18 mouse cellular contexts compared by ENCODE assay signal in genomic region chrX:155306390-155306789, GRCm38 (mm10). TPM values are rescaled to one million over a fixed set of nuclear protein-coding genes. Genes with fewer than 3 reads are reported as not detected.
DNase-seq lines count a peak whose midpoint lies in the region; ATAC-seq and TF ChIP-seq lines count a peak whose summit lies in the region.
"Had no signal": no experiment of that assay in that cellular context is flagged by ENCODE, and none has a peak within 500 bp of the region (broad histone marks: within the 10 kb centered on the region; RNA-seq: fewer than 3 reads in every experiment).

No protein-coding gene starts in this region.

- peak; percentile 3 for DNase-seq in kidney, adult 9 months
- DNase-seq in thymus, postnatal 14 days = peak; percentile 7
- no peak for DNase-seq in thymus, postnatal 25 days
- peak; percentile 12 for DNase-seq in ZHBTc4 (ENCODE audit: low read depth, low spot score)
- no peak for DNase-seq in stomach, postnatal 0 days (ENCODE audit: low spot score)
- DNase-seq in spleen, postnatal 4 days (ENCODE audit: low spot score in 2 of 2) = no peak
- no peak for DNase-seq in left cerebral cortex, adult 11 months (ENCODE audit: low spot score)
- DNase-seq: adrenal gland, postnatal 25 days; cerebellum, postnatal 14 days; heart, postnatal 36 days; kidney, postnatal 4 days; lung, postnatal 14 days had no signal

- no peaks in the 10 kb centered on the region for H3K27me3 ChIP-seq in kidney, embryonic 14.5 days (ENCODE audit: control insufficient read depth, insufficient read depth, low read length)
- H3K27me3 ChIP-seq in stomach, postnatal 0 days (ENCODE audit: control insufficient read depth, insufficient read depth, low read length) = no peaks in the 10 kb centered on the region
- H3K27me3 ChIP-seq: embryonic facial prominence, embryonic 12.5 days; neural tube, embryonic 13.5 days had no signal

- no peaks in the 10 kb centered on the region for H3K36me3 ChIP-seq in kidney, embryonic 14.5 days (ENCODE audit: control insufficient read depth, insufficient read depth, low read length)
- H3K36me3 ChIP-seq in stomach, postnatal 0 days (ENCODE audit: control insufficient read depth, insufficient read depth, low read length) = no peaks in the 10 kb centered on the region
- H3K36me3 ChIP-seq: embryonic facial prominence, embryonic 12.5 days; heart, embryonic 10.5 days; neural tube, embryonic 13.5 days had no signal

- no peak overlapping the region for H3K27ac ChIP-seq in kidney, embryonic 14.5 days (ENCODE audit: low read depth, low read length)
- H3K27ac ChIP-seq in stomach, postnatal 0 days (replicated peaks) = no peak overlapping the region
- H3K27ac ChIP-seq: embryonic facial prominence, embryonic 12.5 days; heart, embryonic 10.5 days; neural tube, embryonic 13.5 days had no signal

- no peak for ATAC-seq in kidney, embryonic 14.5 days (ENCODE audit: low FRiP score, low TSS enrichment)
- no peak for ATAC-seq in stomach, postnatal 0 days (ENCODE audit: low FRiP score, low TSS enrichment)
- ATAC-seq: inflammation-experienced regulatory T-cells, adult 6 months; midbrain, embryonic 16.5 days had no signal

- H3K9ac ChIP-seq in kidney, embryonic 14.5 days (ENCODE audit: low read depth, low read length) = no peak overlapping the region
- no peak overlapping the region for H3K9ac ChIP-seq in stomach, postnatal 0 days (ENCODE audit: low read length)
- H3K9ac ChIP-seq: embryonic facial prominence, embryonic 12.5 days; neural tube, embryonic 13.5 days had no signal

- TF ChIP-seq CTCF in stomach, postnatal 0 days (IDR thresholded peaks at IDR 0.05; ENCODE audit: low read depth) = peak; percentile 44

- no peaks in the 10 kb centered on the region for H3K4me1 ChIP-seq in kidney, embryonic 14.5 days (ENCODE audit: control insufficient read depth, insufficient read depth, low read length)
- no peaks in the 10 kb centered on the region for H3K4me1 ChIP-seq in stomach, postnatal 0 days (replicated peaks; ENCODE audit: control insufficient read depth, insufficient read depth)
- H3K4me1 ChIP-seq: embryonic facial prominence, embryonic 12.5 days; heart, embryonic 10.5 days; neural tube, embryonic 13.5 days had no signal

- no peak overlapping the region for H3K4me2 ChIP-seq in kidney, embryonic 14.5 days (replicated peaks; ENCODE audit: low read depth, low read length)
- H3K4me2 ChIP-seq in stomach, postnatal 0 days (replicated peaks; ENCODE audit: low read depth) = no peak overlapping the region
- H3K4me2 ChIP-seq: embryonic facial prominence, embryonic 12.5 days; neural tube, embryonic 13.5 days had no signal

- 89% methylated on average over 2 of the region's 2 CpGs for WGBS in kidney, embryonic 14.5 days
- 92% methylated on average over 2 of the region's 2 CpGs for WGBS in stomach, postnatal 0 days

- no peaks in the 10 kb centered on the region for H3K9me3 ChIP-seq in kidney, embryonic 14.5 days (ENCODE audit: control insufficient read depth, low read length)
- H3K9me3 ChIP-seq in stomach, postnatal 0 days (ENCODE audit: control insufficient read depth, low read length) = no peaks in the 10 kb centered on the region
- H3K9me3 ChIP-seq: embryonic facial prominence, embryonic 12.5 days; heart, embryonic 10.5 days; neural tube, embryonic 13.5 days had no signal

- H3K4me3 ChIP-seq in kidney, embryonic 14.5 days (ENCODE audit: low read length) = no peak overlapping the region
- no peak overlapping the region for H3K4me3 ChIP-seq in stomach, postnatal 0 days (ENCODE audit: low read depth, low read length)
- H3K4me3 ChIP-seq: embryonic facial prominence, embryonic 12.5 days; heart, embryonic 10.5 days; neural tube, embryonic 13.5 days had no signal

- TF ChIP-seq EP300 in stomach, postnatal 0 days (optimal IDR thresholded peaks at IDR 0.05) = no peak

RNA-seq across cellular contexts. Expression of gene Prdx4, which starts 34.2 kb away (rescaled TPM):
- 302 and 365 TPM in 2 replicates for polyA plus RNA-seq in kidney, embryonic 14.5 days (2014; fragmentation: Nextera tagmentation; extraction: Ambion mirVana)
- 200 and 213 TPM in 2 replicates for polyA plus RNA-seq in stomach, postnatal 0 days (2015; fragmentation: Nextera tagmentation; extraction: Ambion mirVana)

RNA-seq across cellular contexts. Expression of gene Acot9, which starts 44.1 kb away (rescaled TPM):
- polyA plus RNA-seq in kidney, embryonic 14.5 days (2014; fragmentation: Nextera tagmentation; extraction: Ambion mirVana) = 31.8 and 34.8 TPM in 2 replicates
- 32.8 and 34.3 TPM in 2 replicates for polyA plus RNA-seq in stomach, postnatal 0 days (2015; fragmentation: Nextera tagmentation; extraction: Ambion mirVana)

Comparison
In these comparisons a context has a peak if more than half of its experiments do, and no peak if none do; other contexts are left out.
1. DNase-seq: peak in kidney, adult 9 months (single experiment), thymus, postnatal 14 days (single experiment) and ZHBTc4 (single experiment); none in thymus, postnatal 25 days (single experiment), stomach, postnatal 0 days (single experiment), spleen, postnatal 4 days (0 of 2) and left cerebral cortex, adult 11 months (single experiment).